Mouse (Mus musculus) brown adipose tissue, adult 24 weeks (tissue): ENCODE measurements at regions not wholly inside any gene's neighbourhood (a gene's known extent, or its start where the extent isn't known, plus 50 kb on each side); places are given as distances from the start of the nearest gene placed in this dataset.

Experiments
- H3K27ac ChIP-seq: fragments of 200-500 bp; replicated peaks from 2 replicates; pipeline ENCODE4 v1.5.1; 2012; ENCODE audit warnings: low read depth, mild to moderate bottlenecking, low read length
- H3K4me1 ChIP-seq: fragments of 200-500 bp; 2 replicates; pipeline ENCODE4 v1.6.1; 2012; ENCODE audit warnings: low read length, mixed read lengths; ENCODE audit not compliant: control insufficient read depth, insufficient read depth, insufficient read length
- H3K4me3 ChIP-seq: fragments of 200-500 bp; 2 replicates; pipeline ENCODE4 v1.5.1; 2012; ENCODE audit warnings: low read depth, mild to moderate bottlenecking, low read length, moderate library complexity; ENCODE audit not compliant: insufficient read depth

- Histone ChIP-seq H3K4me3 (no peak overlapping the region), H3K4me1 (no peaks in the 10 kb centered on the region), H3K27ac (no peak overlapping the region)
These were observed 54.2 kb upstream of the Gm3045 start for GRCm38 (mm10) chr13:56372003-56372725.

DNA sequence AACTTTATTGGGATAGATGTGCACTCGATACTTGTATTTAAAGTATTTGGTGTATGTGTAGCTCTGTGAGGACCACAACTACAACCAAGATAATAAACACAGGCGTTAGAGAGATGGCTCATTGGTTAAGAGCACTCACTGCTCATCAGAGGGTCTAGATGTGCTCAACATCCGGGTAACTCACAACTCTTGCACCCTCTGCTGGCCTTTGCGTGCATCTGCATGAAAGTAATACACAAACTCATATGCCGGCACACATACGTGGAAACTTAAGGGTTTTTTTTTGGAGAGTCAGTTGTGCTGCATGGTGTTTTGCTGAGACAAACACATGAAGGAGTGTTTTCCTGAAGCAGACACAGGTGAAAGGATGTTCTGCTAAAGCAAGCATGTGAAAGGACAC, 53.7 kb upstream of the Gm3045 start:
- H3K4me3 ChIP-seq: no peak overlapping the region
- H3K4me1 ChIP-seq: no peaks in the 10 kb centered on the region
- no peak overlapping the region for H3K27ac ChIP-seq
